Mouse (Mus musculus): ENCODE measurements around the gene Tecta.

DNA sequence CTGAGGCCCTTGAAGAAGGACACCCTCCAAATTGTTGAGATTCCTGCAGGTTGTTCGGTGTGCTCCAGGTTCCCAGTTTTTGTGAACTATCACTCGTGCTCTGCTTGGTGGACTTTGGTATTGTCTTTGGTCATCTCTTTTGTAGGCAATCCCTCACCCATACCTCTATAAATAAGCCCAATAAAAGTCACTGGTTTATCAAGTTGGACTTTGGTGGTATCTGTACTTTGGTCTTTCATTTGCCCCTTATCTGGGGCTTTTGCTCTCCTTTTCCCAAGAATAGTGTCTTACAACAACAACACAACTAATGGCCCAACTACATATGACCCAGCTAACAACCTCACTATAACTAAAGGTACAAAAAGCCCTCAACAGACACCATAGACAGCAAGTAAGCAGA is 41.5 kb upstream of the Tecta start:
- TF ChIP-seq GATA1 (IDR thresholded peaks at IDR 0.05; ENCODE audit: low read length) (no peak), TAL1 (IDR thresholded peaks at IDR 0.05; ENCODE audit: low read length) (no peak)

All from erythroblast, embryonic 14.5 days (primary cell).